Mouse (Mus musculus) embryo, embryonic 9.5 days (tissue): ENCODE data around the gene Klf1.
"Not testable (repeated sequence)": the region's sequence is repeated elsewhere in the genome, so short reads cannot be mapped to it uniquely, and the experiment has no call there.

Source experiments
- DNase-seq: peaks from one replicate; pipeline ENCODE4 v3.0.0-alpha.2; 2017; ENCODE audit errors: extremely low spot score

Gene Klf1

DNA sequence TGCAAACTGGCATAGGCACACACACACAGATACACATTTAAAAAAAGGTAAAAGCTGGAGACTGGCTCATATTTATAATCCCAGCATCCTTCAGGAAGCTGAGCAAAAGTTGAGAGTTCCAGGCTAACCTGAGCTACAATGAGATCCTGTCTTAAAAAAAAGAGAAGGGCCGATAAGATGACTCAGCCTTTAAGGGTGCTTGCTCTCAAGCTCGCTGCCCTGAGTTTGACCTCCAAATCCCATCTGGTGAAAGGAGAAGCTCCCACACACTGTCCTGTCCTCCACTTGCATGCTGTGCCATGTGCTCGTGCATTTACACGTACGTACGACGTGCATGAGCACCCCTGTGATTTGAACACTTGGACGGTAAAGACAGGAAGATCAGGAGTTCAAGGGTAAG is 5.8 kb downstream of the Klf1 start:
- no peak for DNase-seq

DNA sequence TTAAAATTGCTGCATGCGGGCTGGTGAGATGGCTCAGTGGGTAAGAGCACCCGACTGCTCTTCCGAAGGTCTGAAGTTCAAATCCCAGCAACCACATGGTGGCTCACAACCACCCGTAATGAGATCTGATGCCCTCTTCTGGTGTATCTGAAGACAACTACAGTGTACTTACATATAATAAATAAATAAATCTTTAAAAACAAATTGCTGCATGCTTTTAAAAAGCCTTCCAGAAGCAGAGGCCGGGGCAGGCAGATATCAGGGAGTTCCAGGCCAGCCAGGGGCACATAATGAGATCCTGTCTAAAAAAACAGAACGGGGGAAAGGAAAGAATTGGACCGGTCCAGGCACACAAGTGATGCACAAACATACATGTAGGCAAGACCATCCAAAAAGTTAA is 6.3 kb downstream of the Klf1 start:
- not testable (repeated sequence) for DNase-seq

DNA sequence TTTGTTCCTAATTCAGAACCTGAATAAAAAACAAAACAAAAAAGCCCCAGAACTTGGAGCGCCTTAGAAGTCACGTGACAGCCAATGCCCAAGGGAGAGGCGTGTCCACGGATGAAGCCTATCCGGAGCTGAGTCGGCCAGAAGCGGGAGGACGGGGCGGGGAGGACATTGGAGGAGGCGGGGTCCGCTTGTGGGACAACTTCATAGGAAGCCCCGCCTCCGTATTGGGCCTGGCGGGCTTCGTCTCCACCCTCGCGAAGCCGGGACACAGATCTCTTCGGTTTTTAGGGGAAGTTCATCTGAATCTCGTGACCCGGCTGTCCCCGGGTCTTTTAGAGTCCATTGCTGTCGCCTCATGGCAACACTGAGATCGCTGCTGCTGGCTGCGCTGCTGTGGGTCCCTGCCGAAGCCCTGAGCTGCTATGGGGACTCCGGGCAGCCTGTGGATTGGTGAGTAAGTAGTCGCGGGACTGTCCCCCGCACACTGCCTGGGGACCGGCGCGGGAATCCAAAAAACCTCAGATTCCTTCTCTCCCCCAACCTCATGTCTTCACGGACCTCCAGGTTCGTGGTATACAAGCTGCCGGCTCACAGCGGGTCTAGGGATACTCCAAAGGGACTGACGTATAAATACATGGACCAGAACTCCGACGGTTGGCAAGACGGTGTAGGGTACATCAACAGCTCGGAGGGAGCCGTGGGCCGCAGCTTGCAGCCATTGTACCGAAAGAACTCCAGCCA is 6.9 kb downstream of the Klf1 start, which contains the start of gene Dnase2a:
Gene Dnase2a, plus strand, starts transcription at position 140 of the 741 bp plus-strand sequence.
- peak; percentile 94 for DNase-seq

DNA sequence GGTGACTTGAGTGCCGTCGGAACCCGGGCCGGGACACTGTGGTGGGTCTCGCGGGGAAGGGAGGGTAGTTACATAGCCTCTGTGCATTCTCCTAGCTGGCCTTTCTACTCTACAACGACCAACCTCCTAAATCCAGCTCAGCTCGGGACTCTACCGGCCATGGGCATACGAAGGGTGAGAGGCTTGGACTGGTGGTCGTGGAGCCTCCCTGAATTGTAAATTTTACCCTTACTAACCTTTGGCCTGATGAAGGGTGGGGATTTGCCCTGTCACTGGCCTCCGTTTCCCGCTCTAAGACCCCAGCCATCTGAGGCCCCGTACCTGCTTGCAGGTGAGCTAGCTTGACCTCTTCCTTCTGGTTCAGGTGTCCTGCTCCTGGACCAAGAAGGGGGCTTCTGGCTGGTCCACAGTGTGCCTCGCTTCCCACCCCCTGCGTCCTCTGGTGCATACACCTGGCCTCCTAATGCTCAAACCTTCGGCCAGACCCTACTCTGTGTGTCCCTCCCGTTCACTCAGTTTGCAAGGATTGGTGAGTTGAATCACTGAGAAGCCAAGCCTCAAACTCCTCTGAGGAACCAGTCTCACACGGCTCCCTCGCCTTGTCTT is 7.5 kb downstream of the Klf1 start:
- no peak for DNase-seq

DNA sequence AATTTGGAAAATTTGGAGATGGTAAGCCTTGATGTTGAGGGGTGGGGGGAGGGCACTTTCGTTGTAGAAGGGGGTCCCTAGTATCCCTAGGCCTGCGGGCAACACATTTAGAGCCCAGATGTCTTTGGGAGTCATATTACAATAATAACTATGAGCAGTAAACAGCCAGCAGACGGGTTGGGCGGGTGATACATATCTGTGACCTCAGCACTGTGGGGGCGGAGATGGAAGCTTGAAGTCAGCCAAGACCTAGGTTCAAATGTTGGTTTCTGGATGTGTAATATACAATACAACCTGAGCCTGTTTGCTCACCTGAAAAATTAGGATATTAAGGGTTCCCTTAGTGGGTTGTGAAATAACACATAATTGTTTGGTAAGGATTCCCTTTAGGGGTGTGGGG is 8.2 kb downstream of the Klf1 start:
- DNase-seq, result no peak

DNA sequence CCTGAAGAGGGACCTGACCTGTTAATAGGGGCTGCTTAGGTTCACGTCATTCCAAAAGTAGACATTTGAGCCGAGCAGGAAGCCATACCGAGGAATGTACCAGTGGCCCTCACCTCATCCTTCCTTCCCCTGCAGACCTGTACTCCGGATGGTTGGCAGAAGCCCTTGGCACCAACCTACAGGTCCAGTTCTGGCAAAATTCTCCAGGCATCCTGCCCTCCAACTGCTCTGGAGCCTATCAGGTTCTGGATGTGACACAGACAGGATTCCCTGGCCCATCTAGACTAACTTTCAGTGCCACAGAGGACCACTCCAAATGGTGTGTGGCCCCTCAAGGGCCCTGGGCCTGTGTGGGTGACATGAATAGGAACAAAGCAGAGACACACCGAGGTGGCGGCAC is 8.8 kb downstream of the Klf1 start:
- no peak for DNase-seq

DNA sequence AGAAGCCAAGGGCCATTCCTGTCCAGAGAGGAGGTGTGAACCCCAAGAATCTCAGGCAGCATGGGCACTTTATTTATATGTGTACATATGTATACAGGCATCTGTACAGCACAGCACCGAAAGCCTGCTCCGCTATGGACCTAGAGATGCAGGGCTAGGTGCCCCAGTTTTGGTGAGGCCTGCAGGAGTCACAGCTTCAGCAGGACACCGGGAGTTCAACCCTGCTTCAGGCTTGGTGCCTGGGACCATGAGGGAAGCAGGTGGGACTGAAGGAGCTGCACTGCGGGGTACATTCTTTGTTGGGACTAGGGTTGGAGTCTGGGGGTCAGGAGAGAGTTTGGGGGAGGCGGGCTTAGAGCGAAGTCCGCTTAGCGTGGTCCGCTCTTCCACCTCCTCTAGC is 10.1 kb downstream of the Klf1 start:
- no peak for DNase-seq

DNA sequence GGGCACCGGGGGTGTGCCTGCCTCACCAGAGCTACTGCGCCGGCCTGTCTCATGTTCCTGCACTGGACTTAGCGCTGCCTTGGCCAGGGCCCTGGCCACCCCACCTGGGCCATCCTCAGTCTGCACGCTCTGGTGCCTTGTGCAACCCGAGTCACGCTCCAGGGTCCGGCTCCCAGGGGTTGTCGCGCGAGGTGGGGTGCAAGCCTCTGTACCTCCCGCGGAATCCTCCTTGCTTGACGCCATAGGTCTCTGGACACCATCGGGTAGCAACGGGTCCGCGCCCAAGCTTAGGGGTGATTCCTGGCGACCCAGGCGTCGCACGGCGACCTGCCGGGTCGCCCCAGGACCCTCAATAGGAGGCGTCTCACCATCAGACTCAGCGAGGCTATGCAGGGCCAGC is 10.7 kb downstream of the Klf1 start:
- no peak for DNase-seq

DNA sequence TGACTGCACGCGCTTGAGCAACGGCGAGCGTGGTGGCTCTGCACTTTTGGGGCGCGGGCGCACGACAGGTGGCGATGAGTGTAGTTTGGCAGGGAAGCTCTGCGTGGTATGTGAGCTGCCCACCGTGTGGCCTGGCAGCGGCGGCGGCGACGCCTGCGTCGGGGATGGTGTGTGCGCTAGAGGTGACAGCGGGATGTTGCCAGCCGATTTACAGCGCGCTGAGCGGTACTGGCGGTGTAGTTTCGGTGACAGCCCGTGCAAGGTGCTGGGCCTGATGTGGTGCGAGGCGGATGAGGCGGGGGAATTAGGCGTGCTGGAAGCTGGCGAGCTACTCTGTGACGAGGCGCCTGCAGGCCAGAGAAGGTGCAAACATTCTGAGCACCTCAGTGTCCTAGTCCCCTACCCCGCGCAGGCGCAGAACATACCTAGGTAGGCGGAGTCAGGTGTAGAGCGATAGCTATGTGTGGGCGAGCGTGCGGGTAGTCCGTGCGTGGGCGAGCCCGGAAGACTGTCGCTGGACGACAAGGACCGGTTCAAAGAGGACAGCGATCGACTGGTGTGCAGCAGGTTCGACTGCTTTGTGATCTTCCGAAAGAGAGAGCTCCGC is 11.3 kb downstream of the Klf1 start:
- peak; percentile 55 for DNase-seq

DNA sequence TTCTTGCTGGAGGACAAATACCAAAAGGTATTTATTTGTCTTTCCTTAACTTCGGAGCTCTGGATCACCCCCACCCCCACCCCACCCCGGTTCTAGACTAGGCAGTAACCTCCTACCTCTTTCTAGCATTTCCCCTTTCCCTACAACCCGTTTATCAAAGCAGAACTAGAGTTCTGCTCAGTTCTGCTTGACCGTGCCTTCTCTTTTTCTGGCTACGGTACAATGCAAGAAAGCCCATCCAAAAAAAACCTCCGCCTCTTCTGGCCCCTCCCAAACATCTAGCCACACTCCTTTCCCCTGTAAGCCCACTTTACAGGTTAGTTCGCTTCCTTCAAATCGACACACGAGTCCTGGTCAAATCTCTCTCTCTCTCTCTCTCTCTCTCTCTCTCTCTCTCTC is 11.8 kb downstream of the Klf1 start:
- DNase-seq, result no peak

DNA sequence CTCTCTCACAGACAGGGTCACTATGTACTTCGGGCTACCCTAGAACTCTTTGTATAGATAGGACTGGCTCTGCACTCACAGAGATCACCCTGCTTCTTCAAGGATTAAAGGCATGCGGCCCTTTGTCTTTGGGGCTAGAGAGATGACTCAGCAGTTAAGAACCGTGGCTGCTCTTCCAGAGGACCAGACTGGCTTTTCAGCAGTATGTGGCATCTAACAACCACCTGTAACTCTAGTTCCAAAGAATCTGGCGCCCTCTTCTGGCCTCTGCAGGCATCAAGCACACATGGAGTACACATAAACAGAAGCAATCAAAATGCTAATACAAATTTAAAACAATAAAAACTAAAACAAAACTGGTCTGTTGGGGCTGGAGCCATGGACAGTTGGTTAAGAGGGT is 12.2 kb downstream of the Klf1 start:
- no peak for DNase-seq

DNA sequence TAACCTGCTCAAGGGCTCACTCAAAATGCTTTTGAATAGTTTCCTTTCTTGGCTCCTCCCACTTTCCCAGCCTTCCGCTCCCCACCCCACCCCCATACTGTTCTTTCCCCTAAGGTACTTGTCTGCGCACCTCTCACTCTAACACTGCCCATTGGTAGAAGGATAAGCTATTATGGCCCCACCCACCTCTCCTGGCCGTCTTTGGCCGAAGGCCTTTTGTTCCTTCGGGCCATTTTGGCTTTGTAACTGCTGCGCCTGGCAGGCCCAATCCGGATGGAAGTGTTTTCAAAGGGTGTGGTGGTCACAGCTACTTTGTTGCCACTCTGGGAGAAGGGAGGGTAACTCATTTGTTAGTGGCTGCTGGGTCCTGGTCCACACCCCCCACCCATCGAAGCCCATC is 13.5 kb downstream of the Klf1 start:
- DNase-seq, result no peak

DNA sequence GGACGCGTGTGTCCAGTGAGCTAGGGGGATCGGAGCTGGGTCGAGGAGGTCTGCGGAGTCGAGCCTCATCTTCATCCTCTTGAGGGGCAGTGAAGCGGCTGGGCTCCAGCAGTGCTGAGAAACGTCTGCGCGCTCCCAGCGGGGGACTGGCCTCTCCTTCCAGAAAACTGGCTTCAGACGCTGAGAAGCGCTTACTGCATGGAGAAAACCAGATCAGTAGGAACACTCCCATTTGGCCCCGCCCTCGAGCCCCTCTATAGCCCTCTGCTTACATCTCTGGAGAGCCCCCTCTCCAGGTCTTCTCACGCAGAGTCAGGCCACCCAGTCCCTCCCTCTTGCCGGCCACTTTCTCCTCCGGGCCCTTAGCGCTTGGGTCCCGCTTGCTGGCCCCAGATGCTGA is 16.1 kb downstream of the Klf1 start:
- DNase-seq, result no peak

DNA sequence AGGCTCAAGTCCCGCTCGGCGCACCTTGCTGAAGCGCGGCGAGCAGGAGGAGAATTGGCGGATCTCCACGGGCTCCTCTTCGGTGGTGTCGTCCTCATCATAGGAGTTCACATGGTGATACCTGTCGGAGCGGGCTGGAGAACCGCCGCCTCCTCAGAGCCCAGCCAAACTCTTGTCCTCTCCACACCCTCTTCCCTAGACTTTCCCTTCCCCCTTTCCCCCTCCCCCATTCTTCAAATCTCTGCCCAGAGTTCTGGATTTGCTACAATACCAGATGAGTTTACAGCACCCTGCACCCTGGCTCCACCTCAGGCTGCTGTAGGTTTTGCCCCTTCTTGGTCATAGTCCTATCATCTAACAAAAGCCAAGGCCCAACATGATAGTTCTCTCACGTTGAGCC is 16.9 kb downstream of the Klf1 start:
- DNase-seq, result no peak

DNA sequence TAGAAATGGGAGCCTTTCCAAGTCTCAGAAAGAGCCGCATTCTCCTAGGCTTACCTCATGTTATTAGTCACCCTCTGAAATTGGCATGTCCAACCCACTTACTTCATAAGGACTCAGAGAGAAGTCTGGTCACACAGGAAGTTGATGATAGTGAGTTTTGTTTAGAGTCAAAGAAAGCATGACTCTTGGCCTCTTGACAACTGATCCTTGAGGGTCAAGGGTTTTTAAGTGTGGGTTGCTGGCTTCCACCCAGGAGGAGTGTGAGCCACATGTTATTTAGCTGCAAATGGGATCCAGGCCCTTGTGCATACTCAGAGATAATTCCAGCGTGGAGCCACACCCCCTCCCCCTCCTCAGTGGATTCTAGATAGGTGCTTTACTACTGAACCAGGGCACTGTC is 19.9 kb downstream of the Klf1 start:
- no peak for DNase-seq

DNA sequence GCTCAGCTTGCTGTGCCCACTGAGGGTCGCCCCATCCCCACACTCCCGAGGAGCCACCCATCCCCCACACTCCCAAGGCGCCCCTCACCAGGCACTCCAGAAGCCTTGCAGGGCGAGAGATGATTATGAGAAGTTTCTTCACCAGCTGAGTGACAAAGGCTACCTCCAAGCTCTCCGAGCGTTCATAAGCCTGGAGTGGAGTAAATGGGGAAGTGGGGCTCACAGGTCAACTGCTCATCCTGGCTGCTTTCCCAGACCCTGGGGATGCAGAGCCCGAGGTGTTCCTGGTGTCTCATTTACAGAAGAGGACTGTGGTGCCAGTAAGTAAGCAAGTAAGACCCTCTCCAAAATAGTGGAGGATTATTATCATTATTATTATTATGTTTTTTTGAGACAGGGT is 23.8 kb downstream of the Klf1 start:
- DNase-seq, result no peak

DNA sequence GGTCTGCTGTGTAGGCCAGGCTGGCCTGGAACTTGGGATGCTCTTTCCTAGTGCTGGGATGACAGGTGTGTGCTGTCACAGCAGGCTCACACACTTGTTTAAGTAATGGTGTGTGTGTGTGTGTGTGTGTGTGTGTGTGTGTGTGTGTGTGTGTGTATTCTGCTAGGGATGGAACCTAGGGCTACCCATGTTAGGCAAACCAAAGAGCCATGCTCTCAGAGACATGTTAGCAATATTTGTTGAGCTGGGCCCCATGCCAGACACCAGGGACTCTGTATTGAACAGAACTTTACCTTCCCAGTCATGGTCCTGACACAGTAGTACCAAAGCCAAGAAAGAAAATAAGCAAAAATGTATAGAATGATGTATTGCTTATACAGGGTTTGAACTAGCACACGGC is 25.8 kb downstream of the Klf1 start:
- DNase-seq, result no peak

DNA sequence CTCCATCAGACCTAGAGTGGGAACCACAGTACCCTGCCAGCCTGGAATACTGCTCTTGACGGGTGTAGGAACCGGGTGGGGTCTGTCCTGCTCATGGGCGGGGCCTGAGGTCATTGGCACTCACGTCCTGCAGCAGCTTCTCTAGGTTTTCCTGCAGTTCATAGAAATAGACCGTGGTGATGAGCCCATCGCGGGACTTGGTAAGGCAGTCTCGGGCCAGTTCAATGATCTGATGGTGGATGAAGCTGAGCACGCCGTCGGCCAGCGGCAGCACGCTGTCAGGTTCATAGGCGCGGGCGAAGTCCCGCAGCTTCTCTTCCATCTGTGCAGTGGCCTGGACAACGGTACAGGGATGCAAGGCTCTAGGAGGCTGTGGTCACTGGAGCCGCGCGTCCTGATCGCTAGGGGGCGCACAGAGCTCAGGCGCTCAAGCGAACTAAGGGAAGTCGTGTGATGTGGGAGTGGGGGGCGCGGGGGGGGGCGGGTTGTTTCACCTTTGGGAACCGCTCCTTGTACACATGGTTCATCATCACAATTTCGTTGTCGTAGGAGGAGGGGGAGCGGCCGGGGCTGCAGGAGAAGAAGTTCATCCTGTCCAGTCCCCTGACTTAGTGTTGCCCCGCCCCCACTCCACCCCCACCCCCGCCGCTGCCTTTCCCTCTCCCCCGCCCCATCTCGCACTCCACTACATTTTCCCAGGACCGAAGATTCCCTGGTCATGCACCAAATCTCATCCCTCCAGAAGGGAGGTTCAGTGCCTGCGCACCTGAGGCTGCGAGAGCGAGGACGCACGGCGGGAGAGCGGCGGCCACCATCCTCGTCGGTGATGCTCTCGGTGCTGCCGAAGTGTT is 27.0 kb downstream of the Klf1 start:
- DNase-seq, result peak; percentile 80

DNA sequence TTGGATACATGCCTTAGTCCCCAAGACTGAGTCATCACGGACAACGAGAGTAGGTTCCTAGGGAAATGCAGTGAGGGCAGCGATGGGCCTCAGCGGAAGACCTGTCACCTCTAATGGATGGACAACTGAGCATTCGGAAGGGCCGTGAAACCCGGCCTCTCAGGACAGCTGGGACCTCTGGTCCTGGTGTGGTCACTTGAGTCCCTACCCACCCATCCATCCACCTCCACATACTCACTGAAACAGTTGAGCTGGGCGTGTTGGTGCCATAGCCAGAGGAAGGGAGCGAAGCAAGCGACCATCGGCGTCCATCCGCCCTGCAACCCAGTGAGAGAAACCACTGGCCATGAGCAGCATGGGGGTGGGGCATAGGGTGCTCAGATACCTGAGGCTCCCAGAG is 28.9 kb downstream of the Klf1 start:
- DNase-seq, result no peak

DNA sequence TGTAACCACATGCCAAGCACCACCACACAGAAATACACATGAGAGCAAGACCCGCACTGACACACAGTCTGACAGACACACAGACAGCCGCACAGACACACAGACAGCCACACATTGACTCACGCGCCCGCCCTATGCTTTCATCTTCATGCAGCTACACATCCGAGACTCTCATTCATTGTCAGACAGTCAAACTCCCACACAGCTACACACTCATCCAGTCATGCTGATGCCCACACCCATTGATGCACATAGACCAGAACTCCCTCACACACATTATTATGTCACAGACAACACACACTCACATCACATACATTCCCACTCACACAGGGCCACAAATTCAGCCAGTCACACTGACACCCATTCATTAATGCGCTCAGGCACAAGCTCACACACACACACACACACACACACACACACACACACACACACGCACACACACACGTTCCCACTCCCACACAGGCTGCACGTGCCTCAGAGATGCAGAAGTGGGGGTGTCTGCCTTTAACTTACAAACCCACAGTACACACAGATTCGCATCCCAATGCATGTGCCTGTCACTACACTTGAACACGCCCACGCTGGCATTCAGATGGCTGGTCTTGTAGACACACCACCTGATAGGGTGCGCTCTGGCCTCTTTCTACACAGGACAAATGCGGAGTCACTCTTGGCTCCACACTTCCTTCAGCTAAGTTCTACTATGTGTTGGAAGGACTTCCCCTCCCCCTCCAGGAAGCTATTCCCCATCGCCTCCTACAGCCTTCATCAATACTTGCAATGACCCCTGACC is 32.2 kb downstream of the Klf1 start:
- DNase-seq, result no peak

DNA sequence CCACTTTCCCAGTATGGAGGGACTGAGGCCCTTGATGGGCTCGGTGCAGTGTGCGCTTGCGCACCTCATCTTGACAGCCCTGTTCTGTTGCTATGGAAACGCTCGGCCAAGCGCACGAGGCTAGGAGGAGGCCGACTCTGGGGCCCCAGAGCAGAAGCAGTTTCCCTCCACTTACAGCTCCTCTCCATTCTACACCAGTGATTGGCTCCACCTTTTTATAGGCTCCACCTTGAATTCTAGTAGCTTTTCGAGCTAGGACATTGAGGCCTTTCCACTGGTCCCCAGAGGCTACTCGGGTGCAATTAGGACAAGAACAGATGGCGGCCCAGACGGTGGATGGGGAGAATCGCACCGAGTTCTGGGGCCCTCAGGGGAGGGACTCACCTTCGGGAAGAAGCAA is 33.1 kb downstream of the Klf1 start:
- no peak for DNase-seq

DNA sequence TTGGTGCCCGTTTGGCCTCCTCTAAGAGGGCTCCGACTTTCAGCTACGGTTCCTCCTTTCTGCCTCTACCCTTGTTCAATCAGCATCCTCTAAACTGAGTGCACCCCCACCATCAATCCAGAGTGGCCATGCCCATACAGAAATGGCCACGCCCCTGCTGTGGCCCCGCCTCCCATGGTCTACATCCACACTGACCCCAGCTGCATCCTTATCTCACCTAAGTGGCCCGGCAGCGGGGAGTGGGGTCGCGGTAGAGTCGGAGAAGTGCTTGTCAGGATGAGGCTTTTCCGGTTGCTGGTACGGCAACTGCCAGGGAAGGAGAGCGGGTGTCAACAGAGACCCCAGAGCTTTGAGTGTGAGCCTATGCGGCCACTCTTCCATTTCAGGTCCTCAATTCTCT is 33.8 kb downstream of the Klf1 start:
- DNase-seq, result no peak
